Mouse (Mus musculus) hindbrain, embryonic 16.5 days (tissue): ENCODE measurements around the gene Haao. TPM values are rescaled to one million over a fixed set of nuclear protein-coding genes. Genes with fewer than 3 reads are reported as not detected.
A peak's percentile ranks its signal among the peaks of the same experiment; 100 is the strongest.

Experiments used
- ATAC-seq: fragments of 200-750 bp; cut with Nextera tagmentation; 2 replicates; pipeline ENCODE4 v1.8.0; 2017; ENCODE audit warnings: moderate TSS enrichment, moderate library complexity
- H3K27ac ChIP-seq: fragments of 300-500 bp; sonication (generic); 2 replicates; pipeline ENCODE4 v1.5.1; 2014; ENCODE audit warnings: low read depth, mild to moderate bottlenecking, control low read depth, low read length, moderate library complexity
- H3K27me3 ChIP-seq: fragments of 300-500 bp; sonication (generic); replicated peaks from 2 replicates; pipeline ENCODE4 v1.6.1; 2014; ENCODE audit warnings: low read length; ENCODE audit not compliant: control insufficient read depth, insufficient read depth
- H3K36me3 ChIP-seq: fragments of 300-500 bp; sonication (generic); 2 replicates; pipeline ENCODE4 v1.6.1; 2014; ENCODE audit warnings: mild to moderate bottlenecking, low read length, moderate library complexity, mixed read lengths; ENCODE audit not compliant: control insufficient read depth, insufficient read depth
- H3K4me1 ChIP-seq: fragments of 300-500 bp; sonication (generic); 2 replicates; pipeline ENCODE4 v1.6.1; 2014; ENCODE audit warnings: low read depth, low read length; ENCODE audit not compliant: control insufficient read depth, insufficient read depth
- H3K4me2 ChIP-seq: fragments of 300-500 bp; sonication (generic); 2 replicates; pipeline ENCODE4 v1.6.1; 2014; ENCODE audit warnings: mild to moderate bottlenecking, low read length, control low read depth, moderate library complexity
- H3K4me3 ChIP-seq: fragments of 300-500 bp; sonication (generic); 2 replicates; pipeline ENCODE4 v1.5.1; 2014; ENCODE audit warnings: mild to moderate bottlenecking, low read length, control low read depth, moderate library complexity
- H3K9ac ChIP-seq: fragments of 300-500 bp; sonication (generic); 2 replicates; pipeline ENCODE4 v1.6.1; 2014; ENCODE audit warnings: low read depth, mild to moderate bottlenecking, control low read depth, low read length, moderate library complexity
- H3K9me3 ChIP-seq: fragments of 300-500 bp; sonication (generic); 2 replicates; pipeline ENCODE4 v1.6.1; 2014; ENCODE audit warnings: mild to moderate bottlenecking, low read length, moderate library complexity; ENCODE audit not compliant: control insufficient read depth
- WGBS: fragments of 180-500 bp; shearing (Covaris S2); extraction: QIAGEN DNeasy Blood & Tissue Kit; methylation state at CpG from one replicate; pipeline ENCODE4 v1.1.7; 2014; 5-methylcytosine and 5-hydroxymethylcytosine counted together
- polyA plus RNA-seq: library from polyadenylated mRNA; unstranded; fragments of >200 nt; fragmentation: Nextera tagmentation; extraction: Ambion mirVana; gene quantifications from 2 replicates; pipeline ENCODE4 v1.2.1, GENCODE M21; 2015

Gene Haao
- polyA plus RNA-seq, 1 experiment from 2014 or later: 0.51 TPM

GRCm38 (mm10) chr17:83849081-83849675, 1.4 kb upstream of the Haao start:
- Histone ChIP-seq H3K4me1 (peaks cover 8% of the 10 kb centered on the region), H3K9ac (no peak overlapping the region), H3K4me2 (no peak overlapping the region), H3K27me3 (no peaks in the 10 kb centered on the region; the same call in 1 of the 2 replicates), H3K27ac (no peak overlapping the region), H3K4me3 (no peak overlapping the region), H3K9me3 (no peaks in the 10 kb centered on the region), H3K36me3 (no peaks in the 10 kb centered on the region)
- 45% methylated on average over 12 of the region's 12 CpGs for WGBS
- ATAC-seq: peak; percentile 79

DNA sequence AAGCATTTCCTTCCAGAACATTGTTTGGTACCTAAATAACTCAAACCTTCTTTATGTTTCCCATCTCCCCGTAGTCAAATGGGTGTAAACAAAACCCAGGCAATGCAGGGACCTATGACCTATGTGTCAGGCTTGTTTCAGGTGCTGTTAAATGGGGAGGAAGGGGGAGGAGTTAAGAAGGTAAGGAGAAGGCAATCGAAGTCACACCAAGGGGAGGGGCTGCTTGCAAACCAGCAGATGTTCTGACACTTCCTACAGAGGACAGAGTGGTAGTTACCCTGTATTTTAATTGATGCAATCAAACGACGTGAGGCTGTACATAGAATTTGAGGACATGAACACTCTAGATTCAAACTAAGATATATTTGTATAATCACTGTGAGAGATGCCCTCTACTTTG, 719 bp upstream of the Haao start:
- no peak for ATAC-seq
- H3K4me2 ChIP-seq: no peak overlapping the region
- 75% methylated on average over 4 of the region's 4 CpGs for WGBS
- no peaks in the 10 kb centered on the region for H3K36me3 ChIP-seq
- no peak overlapping the region for H3K9ac ChIP-seq
- peaks cover 8% of the 10 kb centered on the region for H3K4me1 ChIP-seq
- H3K27me3 ChIP-seq: no peaks in the 10 kb centered on the region; the same call in 1 of the 2 replicates
- no peaks in the 10 kb centered on the region for H3K9me3 ChIP-seq
- H3K27ac ChIP-seq: no peak overlapping the region
- H3K4me3 ChIP-seq: no peak overlapping the region

DNA sequence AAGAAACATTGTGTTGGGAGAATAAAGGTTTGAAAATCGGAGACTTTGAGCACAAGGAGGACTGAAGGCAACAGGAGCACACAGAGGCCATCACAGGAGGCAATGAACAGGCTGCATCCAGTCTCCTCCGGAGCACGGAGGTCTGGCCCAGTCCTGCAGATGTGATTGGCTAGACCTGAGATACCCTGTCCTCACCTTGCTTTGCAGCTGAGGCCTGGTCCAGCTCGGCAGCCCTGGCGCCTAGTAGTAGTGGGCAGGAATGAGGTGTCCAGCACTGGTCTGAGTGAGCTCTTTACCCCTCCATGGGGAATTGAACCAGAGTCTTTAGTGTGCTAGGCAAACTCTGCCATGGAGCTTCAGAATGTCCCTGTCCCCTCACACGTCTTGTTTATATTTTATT, 663 bp downstream of the Haao start:
- 84% methylated on average over 6 of the region's 6 CpGs for WGBS
- Histone ChIP-seq H3K4me1 (peaks cover 8% of the 10 kb centered on the region), H3K9ac (no peak overlapping the region), H3K4me3 (no peak overlapping the region), H3K4me2 (no peak overlapping the region), H3K27ac (no peak overlapping the region), H3K27me3 (no peaks in the 10 kb centered on the region), H3K9me3 (no peaks in the 10 kb centered on the region), H3K36me3 (no peaks in the 10 kb centered on the region)
- ATAC-seq: no peak

DNA sequence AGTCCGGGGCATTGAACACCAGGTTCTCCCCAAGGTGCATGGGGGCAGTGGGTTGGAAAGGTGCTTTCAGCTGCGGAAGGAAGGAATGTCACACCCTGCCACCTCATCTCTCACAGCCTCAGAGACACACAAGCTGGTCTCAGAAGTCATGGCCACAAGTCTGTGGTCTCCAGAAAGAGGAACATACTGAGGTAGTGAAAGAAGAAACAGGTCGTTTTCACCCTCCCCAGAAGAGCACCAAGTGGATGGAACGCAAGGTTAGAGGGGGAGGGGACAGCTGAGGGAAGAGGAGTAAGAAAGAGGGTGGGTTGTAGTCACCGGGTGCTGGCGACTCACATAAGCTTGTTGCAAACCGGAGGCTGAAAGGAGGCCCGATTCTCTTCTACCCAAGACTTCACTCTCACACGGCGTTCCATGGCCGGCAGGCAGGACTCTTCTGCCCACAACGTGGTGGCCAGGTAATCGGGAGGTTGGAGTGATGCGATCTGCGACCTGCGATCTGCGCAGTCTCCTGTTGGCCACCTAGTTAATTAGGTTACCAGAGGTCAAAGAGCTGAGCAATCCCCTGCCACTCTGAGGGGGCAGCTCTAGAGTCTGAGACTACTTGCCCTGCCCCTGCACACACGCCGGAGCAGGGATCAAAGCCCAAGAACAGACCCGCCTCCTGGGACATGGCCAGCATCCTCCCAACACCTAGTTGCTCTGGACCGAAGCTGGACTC, 1.3 kb downstream of the Haao start:
- H3K4me3 ChIP-seq: no peak overlapping the region
- H3K4me2 ChIP-seq: no peak overlapping the region
- no peaks in the 10 kb centered on the region for H3K36me3 ChIP-seq
- H3K27ac ChIP-seq: no peak overlapping the region
- no peaks in the 10 kb centered on the region for H3K27me3 ChIP-seq
- no peak for ATAC-seq
- H3K9ac ChIP-seq: no peak overlapping the region
- H3K9me3 ChIP-seq: no peaks in the 10 kb centered on the region
- 87% methylated on average over 21 of the region's 21 CpGs for WGBS
- H3K4me1 ChIP-seq: peaks cover 8% of the 10 kb centered on the region

DNA sequence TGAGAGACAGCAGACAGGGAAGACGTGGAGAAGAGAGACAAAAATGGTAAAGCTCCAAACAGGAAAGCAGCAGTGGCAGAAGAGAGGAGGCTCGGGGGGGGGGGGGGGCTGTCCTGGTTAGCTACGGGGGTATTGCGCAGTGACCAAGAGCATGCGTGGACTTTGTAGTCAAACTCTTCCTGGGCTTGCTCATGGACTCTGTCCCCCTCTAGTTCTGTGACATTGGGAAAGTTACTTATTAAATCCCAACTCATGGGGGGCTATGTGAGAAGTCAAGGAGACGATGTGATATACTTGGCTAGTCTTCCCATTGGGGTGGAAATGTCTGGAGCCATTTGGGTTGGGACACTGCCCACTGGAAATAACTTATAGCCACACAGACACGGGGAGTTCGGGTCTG, 2.2 kb downstream of the Haao start:
- Histone ChIP-seq H3K4me1 (peaks cover 8% of the 10 kb centered on the region), H3K9ac (no peak overlapping the region), H3K9me3 (no peaks in the 10 kb centered on the region), H3K27me3 (no peaks in the 10 kb centered on the region), H3K4me3 (no peak overlapping the region), H3K36me3 (no peaks in the 10 kb centered on the region), H3K4me2 (no peak overlapping the region), H3K27ac (no peak overlapping the region)
- WGBS: 89% methylated on average over 8 of the region's 8 CpGs
- no peak for ATAC-seq

DNA sequence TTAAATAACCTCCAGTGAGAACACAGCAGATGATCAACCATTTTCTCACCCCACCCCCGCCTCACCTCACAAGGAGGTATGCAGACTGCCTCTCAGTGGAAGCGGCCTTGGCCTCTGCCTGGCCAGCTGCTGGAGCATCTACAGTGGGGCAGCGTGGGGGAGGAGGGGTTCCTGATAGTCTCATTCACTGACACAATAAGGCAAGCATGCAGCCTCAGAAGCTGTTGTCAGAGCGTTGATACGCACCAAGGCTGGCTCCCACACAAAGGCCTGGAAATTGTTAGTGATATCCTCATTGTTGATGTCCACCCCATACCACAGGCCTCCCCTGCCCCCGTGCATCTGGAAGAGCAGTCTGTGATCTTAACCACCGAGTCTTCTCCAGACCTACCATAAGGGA, 4.0 kb downstream of the Haao start:
- Histone ChIP-seq H3K27ac (no peak overlapping the region), H3K9me3 (no peaks in the 10 kb centered on the region), H3K27me3 (no peaks in the 10 kb centered on the region), H3K4me2 (no peak overlapping the region), H3K36me3 (no peaks in the 10 kb centered on the region), H3K4me3 (no peak overlapping the region), H3K9ac (no peak overlapping the region), H3K4me1 (peaks cover 1% of the 10 kb centered on the region)
- WGBS: 63% methylated on average over 7 of the region's 7 CpGs
- ATAC-seq: no peak

GRCm38 (mm10) chr17:83841011-83841410, 6.8 kb downstream of the Haao start:
- no peak overlapping the region for H3K27ac ChIP-seq
- WGBS: 89% methylated on average over 5 of the region's 5 CpGs
- no peaks in the 10 kb centered on the region for H3K27me3 ChIP-seq
- ATAC-seq: no peak
- no peak overlapping the region for H3K9ac ChIP-seq
- no peaks in the 10 kb centered on the region for H3K36me3 ChIP-seq
- H3K4me3 ChIP-seq: no peak overlapping the region
- H3K4me1 ChIP-seq: no peaks in the 10 kb centered on the region
- H3K9me3 ChIP-seq: no peaks in the 10 kb centered on the region
- H3K4me2 ChIP-seq: no peak overlapping the region

DNA sequence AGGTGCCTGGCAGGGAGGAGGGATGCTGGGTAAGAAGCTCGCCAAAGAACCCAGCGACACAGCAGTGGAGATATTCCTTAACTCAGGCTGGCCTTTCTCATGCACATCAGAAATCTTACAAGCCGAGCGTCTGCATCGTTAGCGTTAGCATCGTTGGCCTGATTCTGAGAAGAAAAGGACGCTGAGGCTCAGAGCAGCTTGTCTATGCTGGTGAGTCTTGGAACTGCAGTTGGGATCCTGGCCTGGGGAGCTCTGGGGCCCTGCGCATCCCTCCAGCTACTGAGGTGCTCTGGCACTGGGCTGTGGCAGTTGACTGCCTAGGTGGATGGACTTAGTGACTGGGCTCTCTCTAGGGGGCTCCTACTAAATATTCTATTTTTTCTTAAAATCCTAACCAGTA, 8.6 kb downstream of the Haao start:
- H3K4me3 ChIP-seq: no peak overlapping the region
- no peak for ATAC-seq
- H3K36me3 ChIP-seq: no peaks in the 10 kb centered on the region
- H3K4me2 ChIP-seq: no peak overlapping the region
- 58% methylated on average over 9 of the region's 9 CpGs for WGBS
- no peaks in the 10 kb centered on the region for H3K9me3 ChIP-seq
- no peaks in the 10 kb centered on the region for H3K4me1 ChIP-seq
- no peak overlapping the region for H3K27ac ChIP-seq
- H3K27me3 ChIP-seq: no peaks in the 10 kb centered on the region
- no peak overlapping the region for H3K9ac ChIP-seq

- ATAC-seq: no peak
- Histone ChIP-seq H3K27ac (no peak overlapping the region), H3K36me3 (no peaks in the 10 kb centered on the region), H3K27me3 (no peaks in the 10 kb centered on the region), H3K4me1 (no peaks in the 10 kb centered on the region), H3K4me2 (no peak overlapping the region), H3K9ac (no peak overlapping the region), H3K4me3 (no peak overlapping the region), H3K9me3 (no peaks in the 10 kb centered on the region)
- 74% methylated on average over 8 of the region's 8 CpGs for WGBS
These were observed 10.0 kb downstream of the Haao start for GRCm38 (mm10) chr17:83837659-83838190.
